Mouse (Mus musculus) hindbrain, embryonic 11.5 days (tissue): Measurements from ENCODE around the gene Tnfsf18. TPM values are rescaled to one million over a fixed set of nuclear protein-coding genes. Genes with fewer than 3 reads are reported as not detected.
A peak's percentile ranks its signal among the peaks of the same experiment; 100 is the strongest.

ENCODE experiments used
- ATAC-seq: fragments of 200-750 bp; cut with Nextera tagmentation; 2 replicates; pipeline ENCODE4 v1.8.0; 2017; ENCODE audit warnings: mild to moderate bottlenecking, moderate TSS enrichment, moderate library complexity; ENCODE audit not compliant: low FRiP score
- DNase-seq: peaks from one replicate; pipeline ENCODE4 v3.0.0-alpha.2; 2015; ENCODE audit warnings: low spot score
- H3K27ac ChIP-seq: fragments of 300-500 bp; sonication (generic); 2 replicates; pipeline ENCODE4 v1.5.1; 2014; ENCODE audit warnings: mild to moderate bottlenecking, low read depth, low read length
- H3K27me3 ChIP-seq: fragments of 300-500 bp; sonication (generic); 2 replicates; pipeline ENCODE4 v1.6.1; 2014; ENCODE audit warnings: mild to moderate bottlenecking, low read length, moderate library complexity, mixed read lengths; ENCODE audit not compliant: control insufficient read depth, insufficient read depth
- H3K36me3 ChIP-seq: fragments of 300-500 bp; sonication (generic); 2 replicates; pipeline ENCODE4 v1.6.1; 2014; ENCODE audit warnings: mild to moderate bottlenecking, low read length, moderate library complexity, mixed read lengths; ENCODE audit not compliant: control insufficient read depth, insufficient read depth
- H3K4me1 ChIP-seq: fragments of 300-500 bp; sonication (generic); replicated peaks from 2 replicates; pipeline ENCODE4 v1.6.1; 2014; ENCODE audit warnings: low read length, mixed read lengths; ENCODE audit not compliant: control insufficient read depth, insufficient read depth
- H3K4me2 ChIP-seq: fragments of 300-500 bp; sonication (generic); replicated peaks from 2 replicates; pipeline ENCODE4 v1.6.1; 2014; ENCODE audit warnings: mild to moderate bottlenecking, low read depth, low read length
- H3K4me3 ChIP-seq: fragments of 300-500 bp; sonication (generic); 2 replicates; pipeline ENCODE4 v1.5.1; 2014; ENCODE audit warnings: low read depth, low read length
- H3K9ac ChIP-seq: fragments of 300-500 bp; sonication (generic); 2 replicates; pipeline ENCODE4 v1.6.1; 2014; ENCODE audit warnings: low read depth, low read length
- H3K9me3 ChIP-seq: fragments of 300-500 bp; sonication (generic); 2 replicates; pipeline ENCODE4 v1.6.1; 2016; ENCODE audit warnings: low read length; ENCODE audit not compliant: control insufficient read depth
- WGBS: fragments of 180-500 bp; shearing (Covaris S2); extraction: QIAGEN DNeasy Blood & Tissue Kit; methylation state at CpG from one replicate; pipeline ENCODE4 v1.1.7; 2014; 5-methylcytosine and 5-hydroxymethylcytosine counted together
- polyA plus RNA-seq: library from polyadenylated mRNA; unstranded; fragments of >200 nt; fragmentation: Nextera tagmentation; extraction: Ambion mirVana; gene quantifications from 2 replicates; pipeline ENCODE4 v1.2.1, GENCODE M21; 2014

Tnfsf18 gene
- not detected in 2 replicates for polyA plus RNA-seq

DNA sequence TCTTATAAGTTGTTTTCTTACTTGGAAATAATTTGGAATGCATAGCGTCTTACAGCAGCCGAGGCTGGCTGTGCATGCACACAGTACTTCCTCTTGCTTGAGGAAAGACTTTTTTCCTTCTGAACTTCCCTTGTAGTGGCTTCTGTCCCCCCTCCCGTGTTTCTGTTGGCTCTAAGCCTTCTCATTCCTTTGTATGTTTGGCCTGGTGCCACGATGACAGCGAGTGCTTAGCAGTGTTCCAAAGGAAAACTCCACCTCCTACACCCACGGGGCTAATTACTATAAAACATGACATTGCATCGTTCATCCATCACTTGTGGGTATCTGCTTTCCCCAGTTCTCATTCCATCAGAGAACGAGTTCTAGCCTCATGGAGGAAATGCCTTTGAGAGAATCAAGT, at the start of gene Tnfsf18:
Gene Tnfsf18 (plus strand): TSS at position 313 of the 400 bp plus-strand sequence.
- no peak within 1 kb of the TSS for H3K27ac ChIP-seq
- H3K4me2 ChIP-seq = no peak within 1 kb of the TSS
- H3K36me3 ChIP-seq = no peaks in the 10 kb centered on the region
- H3K9me3 ChIP-seq = no peaks in the 10 kb centered on the region
- no peaks in the 10 kb centered on the region for H3K27me3 ChIP-seq
- H3K9ac ChIP-seq = no peak within 1 kb of the TSS
- no peaks in the 10 kb centered on the region for H3K4me1 ChIP-seq
- ATAC-seq (no peak), DNase-seq (peak; percentile 4)
- WGBS = 68% methylated on average over 8 of the region's 8 CpGs
- H3K4me3 ChIP-seq = no peak within 1 kb of the TSS

GRCm38 (mm10) chr1:161444858-161445257, 49.6 kb upstream of the Tnfsf18 start:
- Histone ChIP-seq H3K9me3 (no peaks in the 10 kb centered on the region), H3K36me3 (no peaks in the 10 kb centered on the region), H3K27ac (no peak overlapping the region), H3K4me3 (no peak overlapping the region), H3K4me1 (no peaks in the 10 kb centered on the region), H3K9ac (no peak overlapping the region), H3K4me2 (no peak overlapping the region), H3K27me3 (no peaks in the 10 kb centered on the region)
- DNase-seq = no peak
- ATAC-seq = no peak
- 63% methylated on average over 7 of the region's 7 CpGs for WGBS

DNA sequence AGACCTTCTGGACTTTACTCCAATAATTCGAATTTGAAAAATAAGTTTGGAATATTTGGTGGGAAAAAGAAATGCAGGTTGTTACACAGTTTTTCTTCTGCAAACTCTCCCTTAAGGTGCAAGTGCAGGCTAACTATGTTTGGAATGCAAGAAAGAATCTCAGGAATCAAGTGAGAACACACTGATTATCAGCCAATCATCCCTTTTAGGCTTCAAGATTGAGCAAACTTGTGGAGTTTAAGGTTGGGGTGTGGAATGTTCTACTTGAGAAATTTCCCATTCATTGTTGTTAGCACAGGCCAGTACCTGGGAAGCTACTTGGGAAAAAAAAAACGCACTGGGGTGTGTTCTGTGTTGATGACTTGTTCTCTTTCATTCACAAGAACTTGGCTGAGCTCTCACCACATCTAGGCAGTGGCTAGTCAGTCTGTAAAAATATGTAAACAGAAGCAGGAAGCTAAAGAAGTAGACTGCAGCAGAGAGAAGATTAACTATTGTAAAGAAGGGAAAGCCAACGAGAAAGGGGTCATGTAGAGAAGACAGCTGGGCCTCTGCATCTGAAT, 42.7 kb upstream of the Tnfsf18 start:
- no peaks in the 10 kb centered on the region for H3K36me3 ChIP-seq
- ATAC-seq (no peak), DNase-seq (no peak)
- no peak overlapping the region for H3K4me3 ChIP-seq
- no peaks in the 10 kb centered on the region for H3K9me3 ChIP-seq
- no peak overlapping the region for H3K9ac ChIP-seq
- H3K27ac ChIP-seq = no peak overlapping the region
- H3K27me3 ChIP-seq = no peaks in the 10 kb centered on the region
- 58% methylated on average over 3 of the region's 3 CpGs for WGBS
- H3K4me1 ChIP-seq = no peaks in the 10 kb centered on the region
- no peak overlapping the region for H3K4me2 ChIP-seq

DNA sequence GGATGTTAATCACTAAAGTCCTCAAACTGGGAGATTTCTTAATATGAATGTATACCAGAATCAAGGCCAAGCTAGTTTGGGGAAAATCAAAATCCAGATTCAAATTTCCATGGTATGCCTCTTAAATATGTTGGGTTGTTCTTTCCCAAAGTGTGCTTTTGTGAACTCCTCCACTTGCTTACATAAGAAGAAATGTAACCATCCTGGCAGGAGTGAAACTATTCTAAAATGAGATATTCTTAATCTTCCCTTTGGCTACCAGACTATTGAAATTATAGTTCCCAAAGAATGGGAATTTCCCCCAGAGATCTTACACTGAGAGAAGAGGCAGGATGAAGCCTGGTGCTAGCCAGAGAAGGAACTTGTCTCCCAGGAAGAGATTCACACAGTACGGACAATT, 42.2 kb upstream of the Tnfsf18 start:
- Histone ChIP-seq H3K4me2 (no peak overlapping the region), H3K4me1 (no peaks in the 10 kb centered on the region), H3K36me3 (no peaks in the 10 kb centered on the region), H3K9ac (no peak overlapping the region), H3K27me3 (no peaks in the 10 kb centered on the region), H3K4me3 (no peak overlapping the region), H3K9me3 (no peaks in the 10 kb centered on the region), H3K27ac (no peak overlapping the region)
- DNase-seq (no peak), ATAC-seq (no peak)
- WGBS = 96% methylated on average over 1 of the region's 1 CpGs

GRCm38 (mm10) chr1:161463388-161464085, 30.9 kb upstream of the Tnfsf18 start:
- Histone ChIP-seq H3K27me3 (no peaks in the 10 kb centered on the region), H3K9me3 (no peaks in the 10 kb centered on the region), H3K4me1 (no peaks in the 10 kb centered on the region), H3K27ac (no peak overlapping the region), H3K9ac (no peak overlapping the region), H3K36me3 (no peaks in the 10 kb centered on the region), H3K4me2 (no peak overlapping the region), H3K4me3 (no peak overlapping the region)
- DNase-seq (no peak), ATAC-seq (no peak)
- 52% methylated on average over 2 of the region's 2 CpGs for WGBS

- no peak overlapping the region for H3K9ac ChIP-seq
- H3K9me3 ChIP-seq = no peaks in the 10 kb centered on the region
- no peak overlapping the region for H3K4me3 ChIP-seq
- ATAC-seq (no peak), DNase-seq (no peak)
- no peak overlapping the region for H3K27ac ChIP-seq
- 84% methylated on average over 3 of the region's 3 CpGs for WGBS
- H3K4me1 ChIP-seq = no peaks in the 10 kb centered on the region
- H3K27me3 ChIP-seq = no peaks in the 10 kb centered on the region
- H3K36me3 ChIP-seq = no peaks in the 10 kb centered on the region
- H3K4me2 ChIP-seq = no peak overlapping the region
Observed at GRCm38 (mm10) chr1:161477221-161477620, 17.2 kb upstream of the Tnfsf18 start.

- Histone ChIP-seq H3K27ac (no peak overlapping the region), H3K27me3 (no peaks in the 10 kb centered on the region), H3K4me3 (no peak overlapping the region), H3K9me3 (no peaks in the 10 kb centered on the region), H3K9ac (no peak overlapping the region), H3K4me2 (no peak overlapping the region), H3K4me1 (no peaks in the 10 kb centered on the region), H3K36me3 (no peaks in the 10 kb centered on the region)
- no peak for DNase-seq
- 86% methylated on average over 1 of the region's 1 CpGs for WGBS
- ATAC-seq = no peak
Observed at GRCm38 (mm10) chr1:161479854-161480253, 14.6 kb upstream of the Tnfsf18 start.

GRCm38 (mm10) chr1:161482211-161482610, 12.2 kb upstream of the Tnfsf18 start:
- H3K4me1 ChIP-seq = no peaks in the 10 kb centered on the region
- 89% methylated on average over 3 of the region's 3 CpGs for WGBS
- ATAC-seq = no peak

DNA sequence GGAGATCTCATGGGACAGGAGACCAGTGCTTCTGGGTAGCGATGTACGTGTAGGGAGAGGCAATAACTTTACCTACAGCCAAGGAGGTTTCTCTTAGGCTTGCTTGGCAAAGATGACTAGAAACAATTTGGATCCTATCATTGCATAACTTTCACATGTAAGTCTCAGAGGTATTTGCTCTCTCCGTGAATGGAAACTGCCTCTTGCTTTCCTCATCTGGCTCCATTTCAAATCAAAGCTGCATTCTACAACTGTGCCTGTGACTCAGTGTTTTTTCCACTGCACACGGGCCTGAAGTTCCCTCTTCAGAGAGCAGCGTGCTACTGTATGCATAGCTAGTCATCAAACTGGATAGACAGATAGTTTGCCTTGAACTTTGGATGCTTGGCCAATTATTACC, 7.4 kb upstream of the Tnfsf18 start:
- no peak for ATAC-seq
- DNase-seq = no peak

More at GRCm38 (mm10) chr1:161482211-161482610, 12.2 kb upstream of the Tnfsf18 start:
- Histone ChIP-seq H3K27ac (no peak overlapping the region), H3K9ac (no peak overlapping the region), H3K4me3 (no peak overlapping the region), H3K4me2 (no peak overlapping the region), H3K27me3 (no peaks in the 10 kb centered on the region), H3K36me3 (no peaks in the 10 kb centered on the region), H3K9me3 (no peaks in the 10 kb centered on the region)
- DNase-seq = no peak

More for the DNA sequence above, 7.4 kb upstream of the Tnfsf18 start:
- H3K27ac ChIP-seq = no peak overlapping the region
- WGBS = 87% methylated on average over 5 of the region's 5 CpGs
- no peak overlapping the region for H3K9ac ChIP-seq
- no peaks in the 10 kb centered on the region for H3K27me3 ChIP-seq
- H3K4me2 ChIP-seq = no peak overlapping the region
- H3K9me3 ChIP-seq = no peaks in the 10 kb centered on the region
- no peaks in the 10 kb centered on the region for H3K36me3 ChIP-seq
- no peaks in the 10 kb centered on the region for H3K4me1 ChIP-seq
- no peak overlapping the region for H3K4me3 ChIP-seq
